Mouse (Mus musculus) heart, embryonic 16.5 days (tissue): ENCODE data around the gene Bmp7. TPM values are rescaled to one million over a fixed set of nuclear protein-coding genes. Genes with fewer than 3 reads are reported as not detected.

Experiments
- ATAC-seq: fragments of 200-750 bp; cut with Nextera tagmentation; replicated peaks from 2 replicates; pipeline ENCODE4 v1.8.0; 2017; ENCODE audit warnings: moderate number of reproducible peaks; ENCODE audit not compliant: insufficient read depth, low FRiP score; ENCODE audit errors: extremely low read depth
- H3K27ac ChIP-seq: fragments of 300-500 bp; sonication (generic); 2 replicates; pipeline ENCODE4 v1.5.1; 2014; ENCODE audit warnings: mild to moderate bottlenecking, low read length, control low read depth, moderate library complexity
- H3K27me3 ChIP-seq: fragments of 300-500 bp; sonication (generic); 2 replicates; pipeline ENCODE4 v1.6.1; 2014; ENCODE audit warnings: low read length, mixed read lengths; ENCODE audit not compliant: control insufficient read depth, insufficient read depth
- H3K36me3 ChIP-seq: fragments of 300-500 bp; sonication (generic); 2 replicates; pipeline ENCODE4 v1.6.1; 2014; ENCODE audit not compliant: control insufficient read depth, insufficient read depth
- H3K4me1 ChIP-seq: fragments of 300-500 bp; sonication (generic); 2 replicates; pipeline ENCODE4 v1.6.1; 2014; ENCODE audit warnings: low read length, mixed read lengths; ENCODE audit not compliant: control insufficient read depth, insufficient read depth
- H3K4me2 ChIP-seq: fragments of 300-500 bp; sonication (generic); 2 replicates; pipeline ENCODE4 v1.6.1; 2014; ENCODE audit warnings: low read depth, mild to moderate bottlenecking, control low read depth, low read length
- H3K4me3 ChIP-seq: fragments of 300-500 bp; sonication (generic); 2 replicates; pipeline ENCODE4 v1.5.1; 2014; ENCODE audit warnings: mild to moderate bottlenecking, control low read depth, low read length
- H3K9ac ChIP-seq: fragments of 300-500 bp; sonication (generic); 2 replicates; pipeline ENCODE4 v1.6.1; 2014; ENCODE audit warnings: low read length, control low read depth
- H3K9me3 ChIP-seq: fragments of 300-500 bp; sonication (generic); replicated peaks from 2 replicates; pipeline ENCODE4 v1.6.1; 2016; ENCODE audit warnings: low read length; ENCODE audit not compliant: control insufficient read depth
- WGBS: fragments of 180-500 bp; shearing (Covaris S2); extraction: QIAGEN DNeasy Blood & Tissue Kit; methylation state at CpG from one replicate; pipeline ENCODE4 v1.1.7; 2014; 5-methylcytosine and 5-hydroxymethylcytosine counted together
- polyA plus RNA-seq: library from polyadenylated mRNA; unstranded; fragments of >200 nt; fragmentation: Nextera tagmentation; extraction: Ambion mirVana; gene quantifications from 2 replicates; pipeline ENCODE4 v1.2.1, GENCODE M21; 2015

The Bmp7 gene
- polyA plus RNA-seq, 1 experiment from 2014 or later, result 33.3 TPM

DNA sequence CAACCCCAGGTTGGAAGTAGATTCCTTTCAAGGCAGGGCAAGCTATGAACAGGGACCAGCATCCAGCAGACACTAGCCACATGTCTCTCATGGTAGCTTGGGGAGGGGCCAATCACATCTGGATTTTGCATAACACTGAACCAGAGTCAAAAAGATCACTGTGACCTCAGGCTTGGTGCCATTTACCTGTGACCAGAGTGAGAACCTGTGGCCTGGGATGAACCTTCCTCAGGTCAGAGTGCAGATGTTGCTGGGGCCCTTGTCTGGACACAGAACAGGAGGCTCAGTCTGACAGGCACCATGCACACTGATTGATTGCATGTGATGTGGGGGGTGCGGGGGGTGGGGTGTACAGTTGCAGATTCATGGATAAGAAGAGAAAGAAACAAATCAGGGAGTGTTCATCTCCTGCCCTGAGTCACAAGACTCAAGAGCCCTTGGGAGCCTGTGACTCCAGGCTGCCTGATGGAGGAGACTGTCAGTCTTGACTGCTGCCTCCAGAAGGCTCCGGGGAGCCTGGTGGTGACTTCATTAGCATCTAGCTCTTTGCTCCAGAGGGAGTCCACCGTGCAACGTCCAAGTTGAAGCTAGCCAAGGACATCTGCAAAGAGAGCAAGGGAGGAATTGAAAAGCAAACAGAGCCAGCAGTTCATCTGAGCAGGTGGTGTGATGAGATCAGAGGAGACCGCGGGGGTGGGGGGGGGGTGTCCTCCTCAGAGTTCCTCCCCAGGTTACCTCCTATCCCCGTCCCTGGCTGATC is 33.9 kb upstream of the Bmp7 start:
- 0 out of 2 replicates have a peak, but pooled peaks cover 2% of the 10 kb centered on the region for H3K27me3 ChIP-seq
- H3K4me3 ChIP-seq, result no peak overlapping the region
- H3K36me3 ChIP-seq, result no peaks in the 10 kb centered on the region
- H3K4me2 ChIP-seq, result no peak overlapping the region
- H3K27ac ChIP-seq, result no peak overlapping the region
- no peak for ATAC-seq
- H3K4me1 ChIP-seq, result peaks cover 15% of the 10 kb centered on the region
- H3K9me3 ChIP-seq, result no peaks in the 10 kb centered on the region
- 23% methylated on average over 7 of the region's 7 CpGs for WGBS
- no peak overlapping the region for H3K9ac ChIP-seq

DNA sequence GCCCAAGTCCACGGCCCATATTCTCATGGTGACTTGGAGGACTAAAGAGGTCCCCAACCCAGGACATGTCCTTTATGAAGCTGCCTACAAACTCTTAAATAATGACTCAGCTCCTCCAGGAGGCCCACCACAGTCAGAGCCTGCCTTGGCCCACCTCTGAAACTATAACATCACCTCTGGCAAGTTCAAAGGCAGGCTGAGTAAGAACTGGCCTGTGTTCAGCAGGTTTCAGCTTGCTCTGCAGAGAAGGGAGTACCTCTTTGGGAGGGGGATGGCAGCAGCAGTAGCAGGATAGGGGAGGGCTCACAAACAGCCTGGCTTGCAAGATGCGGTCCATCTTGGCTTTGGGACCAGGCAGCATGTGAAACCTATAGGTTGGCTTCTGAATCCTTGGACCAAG is 31.7 kb upstream of the Bmp7 start:
- WGBS, result 85% methylated on average over 2 of the region's 2 CpGs
- Histone ChIP-seq H3K4me2 (no peak overlapping the region), H3K9ac (no peak overlapping the region), H3K27me3 (0 out of 2 replicates have a peak, but pooled peaks cover 2% of the 10 kb centered on the region), H3K9me3 (no peaks in the 10 kb centered on the region), H3K4me1 (peaks cover 4% of the 10 kb centered on the region), H3K36me3 (no peaks in the 10 kb centered on the region), H3K27ac (no peak overlapping the region), H3K4me3 (no peak overlapping the region)
- ATAC-seq, result no peak

DNA sequence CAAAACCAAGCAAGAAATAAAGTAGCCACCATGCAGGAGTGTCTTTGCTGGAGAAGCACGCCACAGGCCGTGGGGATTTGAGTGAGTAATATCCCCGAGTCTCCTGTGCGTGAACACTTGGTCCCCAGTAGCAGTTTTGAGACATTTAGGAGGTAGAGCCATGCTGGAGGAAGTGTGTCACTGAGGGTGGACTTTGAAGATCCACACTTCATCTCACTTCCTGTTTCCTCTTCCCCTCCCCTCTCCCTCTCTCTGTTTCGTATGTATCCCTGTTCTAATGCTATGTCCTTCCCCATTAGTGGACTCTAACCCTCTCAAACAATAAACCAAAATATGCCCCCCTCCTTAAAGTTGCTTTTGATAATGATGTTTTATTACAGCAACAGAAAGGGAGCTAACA is 26.4 kb upstream of the Bmp7 start:
- Histone ChIP-seq H3K4me2 (no peak overlapping the region), H3K4me3 (no peak overlapping the region), H3K9me3 (no peaks in the 10 kb centered on the region), H3K27ac (no peak overlapping the region), H3K4me1 (no peaks in the 10 kb centered on the region), H3K9ac (no peak overlapping the region), H3K27me3 (no peaks in the 10 kb centered on the region), H3K36me3 (no peaks in the 10 kb centered on the region)
- 74% methylated on average over 5 of the region's 5 CpGs for WGBS
- ATAC-seq, result no peak

DNA sequence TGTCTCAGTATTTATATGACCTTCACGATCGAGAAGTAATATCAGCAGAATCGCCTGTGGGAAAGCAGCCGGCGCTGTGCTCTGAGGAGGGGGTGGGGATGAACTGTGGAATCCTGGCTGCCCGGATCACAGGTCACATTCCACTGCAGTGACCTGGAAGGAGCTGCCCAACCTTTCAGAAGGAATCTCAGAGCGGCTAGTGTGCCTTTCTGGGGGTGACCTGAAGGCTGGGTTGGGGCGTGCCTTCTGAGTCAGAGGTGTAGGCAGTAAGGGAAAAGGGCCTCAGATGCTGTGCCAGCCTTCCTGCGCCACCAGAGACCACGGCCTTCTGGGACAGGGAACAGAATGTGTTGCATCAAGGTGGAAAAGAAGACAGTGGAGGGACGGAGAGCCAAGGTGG is 25.1 kb upstream of the Bmp7 start:
- Histone ChIP-seq H3K36me3 (no peaks in the 10 kb centered on the region), H3K27ac (no peak overlapping the region), H3K4me2 (no peak overlapping the region), H3K9ac (no peak overlapping the region), H3K4me3 (no peak overlapping the region), H3K4me1 (no peaks in the 10 kb centered on the region), H3K9me3 (peaks cover 4% of the 10 kb centered on the region; the same call in 1 of the 2 replicates), H3K27me3 (no peaks in the 10 kb centered on the region)
- ATAC-seq, result no peak
- WGBS, result 37% methylated on average over 11 of the region's 11 CpGs

DNA sequence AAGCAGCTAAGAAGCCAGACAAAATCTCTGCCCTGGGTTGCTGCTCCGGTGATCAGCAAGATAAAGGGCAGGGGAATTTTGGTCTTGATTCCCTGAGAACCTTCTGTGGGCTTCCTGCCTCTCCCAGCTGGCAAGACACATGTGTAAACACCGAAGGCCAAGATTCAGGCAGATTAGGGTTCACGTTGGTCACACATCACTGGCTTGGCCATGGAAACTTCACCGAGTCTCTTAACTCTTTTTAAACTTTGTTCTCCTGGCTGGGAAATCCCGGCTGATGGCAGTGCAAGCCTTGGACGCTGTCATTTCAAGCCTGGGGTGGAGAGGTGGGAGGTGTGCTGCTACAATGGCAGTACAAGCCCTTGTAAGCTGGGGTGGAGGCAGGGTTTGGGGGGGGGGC is 21.1 kb upstream of the Bmp7 start:
- no peaks in the 10 kb centered on the region for H3K27me3 ChIP-seq
- WGBS, result 60% methylated on average over 6 of the region's 6 CpGs
- H3K4me3 ChIP-seq, result no peak overlapping the region
- peaks cover 12% of the 10 kb centered on the region for H3K9me3 ChIP-seq
- no peaks in the 10 kb centered on the region for H3K4me1 ChIP-seq
- no peak overlapping the region for H3K9ac ChIP-seq
- no peaks in the 10 kb centered on the region for H3K36me3 ChIP-seq
- H3K4me2 ChIP-seq, result no peak overlapping the region
- no peak for ATAC-seq
- no peak overlapping the region for H3K27ac ChIP-seq

DNA sequence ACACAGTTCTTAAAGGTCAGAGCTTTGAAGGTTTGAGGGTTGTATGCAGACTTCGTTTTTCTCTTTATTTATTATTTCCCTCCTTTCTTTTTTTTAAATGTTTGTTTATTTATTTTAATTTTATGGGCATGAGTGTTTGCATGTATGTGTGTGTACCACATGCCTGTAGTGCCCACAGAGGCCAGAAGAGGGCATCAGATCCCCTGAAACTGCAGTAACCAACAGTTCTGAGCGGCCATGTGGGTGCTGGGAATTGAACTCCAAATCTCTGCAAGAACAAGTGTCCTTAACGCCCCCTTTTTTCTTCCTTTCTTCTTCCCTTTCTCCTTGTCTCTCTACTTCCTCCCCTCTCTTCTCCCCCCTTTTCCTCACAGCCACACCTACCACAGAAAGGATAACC is 20.2 kb upstream of the Bmp7 start:
- Histone ChIP-seq H3K27me3 (no peaks in the 10 kb centered on the region), H3K4me1 (no peaks in the 10 kb centered on the region), H3K27ac (no peak overlapping the region), H3K36me3 (no peaks in the 10 kb centered on the region), H3K4me3 (no peak overlapping the region), H3K4me2 (no peak overlapping the region), H3K9me3 (peaks cover 15% of the 10 kb centered on the region), H3K9ac (no peak overlapping the region)
- WGBS, result 89% methylated on average over 3 of the region's 3 CpGs
- no peak for ATAC-seq

DNA sequence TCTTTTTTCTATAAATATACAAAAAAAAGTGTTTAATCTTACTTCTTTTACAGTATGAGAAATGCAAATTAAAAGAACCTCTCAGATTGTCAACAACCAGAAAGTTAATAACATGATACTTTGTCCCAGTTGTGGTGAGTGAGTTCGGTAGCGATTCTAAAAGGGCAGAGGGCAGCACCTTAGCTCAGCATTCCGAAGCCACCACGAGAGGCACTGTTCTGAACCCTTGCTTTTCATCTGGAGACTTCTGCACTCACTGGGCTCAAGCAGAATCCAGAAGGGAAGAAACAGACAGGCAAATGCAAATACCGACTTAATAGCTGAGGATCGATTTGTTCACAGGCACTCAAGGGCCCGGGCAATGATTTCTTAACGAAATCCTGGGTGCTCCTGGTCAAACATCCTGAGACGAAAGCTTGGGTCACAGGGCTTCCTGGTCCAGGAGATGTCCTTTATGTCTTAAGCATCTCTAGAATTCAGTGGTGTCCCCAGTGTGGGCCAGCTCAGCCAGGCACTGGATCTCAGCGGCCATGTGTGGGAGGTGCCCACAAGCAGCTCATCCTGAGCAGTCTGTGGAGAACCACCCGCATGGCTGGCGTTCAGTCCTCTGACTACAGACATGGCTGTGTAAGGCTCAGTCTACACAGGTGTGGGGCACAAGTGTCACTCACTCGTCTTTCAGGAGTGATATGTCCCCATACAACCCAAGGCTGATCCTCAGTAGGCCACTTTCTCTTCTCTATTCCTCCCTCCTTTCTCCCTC is 19.1 kb upstream of the Bmp7 start:
- Histone ChIP-seq H3K27ac (no peak overlapping the region), H3K4me2 (no peak overlapping the region), H3K4me1 (no peaks in the 10 kb centered on the region), H3K9me3 (peaks cover 15% of the 10 kb centered on the region), H3K27me3 (no peaks in the 10 kb centered on the region), H3K4me3 (no peak overlapping the region), H3K9ac (peak overlapping the region; percentile 18; the same call in 1 of the 2 replicates), H3K36me3 (no peaks in the 10 kb centered on the region)
- WGBS, result 49% methylated on average over 13 of the region's 13 CpGs
- ATAC-seq, result no peak

DNA sequence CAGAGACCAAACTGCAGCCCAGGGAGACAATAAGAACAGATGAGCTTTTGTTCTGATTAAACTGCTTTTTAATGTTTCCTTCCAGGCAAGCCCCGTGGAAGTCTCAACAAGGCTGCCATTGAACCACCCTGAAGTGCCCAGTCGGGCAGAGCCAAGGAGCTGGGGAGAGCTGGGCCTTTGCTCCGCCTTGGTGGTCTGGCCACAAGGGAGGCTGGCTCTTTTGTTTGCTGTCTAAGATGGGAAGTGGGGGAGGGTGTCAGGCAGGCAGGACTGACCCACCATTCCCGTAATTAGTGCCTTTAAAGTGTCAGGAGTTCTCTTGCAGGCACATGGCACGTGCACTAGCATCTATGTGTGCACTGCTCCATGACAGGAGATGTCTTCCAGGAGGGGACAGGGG is 18.5 kb upstream of the Bmp7 start:
- Histone ChIP-seq H3K36me3 (no peaks in the 10 kb centered on the region), H3K4me3 (no peak overlapping the region), H3K4me2 (no peak overlapping the region), H3K27ac (no peak overlapping the region), H3K4me1 (no peaks in the 10 kb centered on the region), H3K9me3 (peaks cover 15% of the 10 kb centered on the region), H3K27me3 (no peaks in the 10 kb centered on the region), H3K9ac (peak overlapping the region; percentile 18; the same call in 1 of the 2 replicates)
- WGBS, result 38% methylated on average over 5 of the region's 5 CpGs
- ATAC-seq, result no peak

DNA sequence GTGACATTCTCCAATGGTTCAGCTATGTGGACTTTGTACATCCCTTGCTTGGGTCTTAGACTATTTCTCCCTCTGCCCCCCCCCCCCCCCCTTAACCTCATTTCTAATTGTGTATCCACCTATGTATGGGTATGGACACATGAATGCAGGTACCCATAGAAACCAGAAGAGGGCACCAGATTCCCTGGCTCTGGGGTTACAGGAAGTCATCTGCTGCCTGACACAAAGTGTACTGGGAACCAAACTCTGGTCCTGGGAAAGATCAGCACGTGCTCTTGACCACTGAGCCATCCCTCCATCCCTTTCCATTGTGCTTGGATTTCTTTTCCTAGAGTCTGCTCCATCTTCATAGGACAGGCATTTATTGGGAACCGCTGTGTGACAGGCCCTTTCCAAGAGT is 11.9 kb upstream of the Bmp7 start:
- no peak for ATAC-seq
- H3K9ac ChIP-seq, result no peak overlapping the region
- no peaks in the 10 kb centered on the region for H3K27me3 ChIP-seq
- H3K4me3 ChIP-seq, result no peak overlapping the region
- peaks cover 13% of the 10 kb centered on the region for H3K9me3 ChIP-seq
- H3K36me3 ChIP-seq, result no peaks in the 10 kb centered on the region
- peaks cover 17% of the 10 kb centered on the region for H3K4me1 ChIP-seq
- no peak overlapping the region for H3K27ac ChIP-seq
- 78% methylated on average over 2 of the region's 2 CpGs for WGBS
- no peak overlapping the region for H3K4me2 ChIP-seq
